Mouse (Mus musculus) left cerebral cortex, adult 2 months (tissue): ENCODE results near the gene Gm17349. TPM values are rescaled to one million over a fixed set of nuclear protein-coding genes. Genes with fewer than 3 reads are reported as not detected.
A peak's percentile ranks its signal among the peaks of the same experiment; 100 is the strongest.

Source experiments
- DNase-seq, 2 experiments: peaks; one replicate each; pipeline ENCODE4 v3.0.0; 2021 to 2022; ENCODE audit warnings: low spot score in 2 of 2, mixed read lengths in 1 of 2; ENCODE audit errors: extremely low spot score in 1 of 2
- H3K27ac ChIP-seq: fragments of 200-600 bp; 2 replicates; pipeline ENCODE4 v1.8.1; 2022
- H3K4me3 ChIP-seq: fragments of 200-600 bp; 2 replicates; pipeline ENCODE4 v1.8.1; 2022
- CTCF ChIP-seq: fragments of 200-600 bp; IDR thresholded peaks from 2 replicates; pipeline ENCODE4 v1.8.1; 2022; ENCODE audit warnings: antibody characterized with exemption, mild to moderate bottlenecking, moderate library complexity
- intact Hi-C: fragments of 180-260 bp; cut with DNase I; formaldehyde crosslinking; loops from one replicate; pipeline ENCODE4 v1.15.1; 2025
- total RNA-seq, 2 experiments: library from RNA; stranded (reverse); gene quantifications; 2 replicates each; pipeline ENCODE4 v1.2.3; 2021

The Gm17349 gene
- total RNA-seq, 2 experiments from 2014 or later: 5.3 to 11.7 TPM

DNA sequence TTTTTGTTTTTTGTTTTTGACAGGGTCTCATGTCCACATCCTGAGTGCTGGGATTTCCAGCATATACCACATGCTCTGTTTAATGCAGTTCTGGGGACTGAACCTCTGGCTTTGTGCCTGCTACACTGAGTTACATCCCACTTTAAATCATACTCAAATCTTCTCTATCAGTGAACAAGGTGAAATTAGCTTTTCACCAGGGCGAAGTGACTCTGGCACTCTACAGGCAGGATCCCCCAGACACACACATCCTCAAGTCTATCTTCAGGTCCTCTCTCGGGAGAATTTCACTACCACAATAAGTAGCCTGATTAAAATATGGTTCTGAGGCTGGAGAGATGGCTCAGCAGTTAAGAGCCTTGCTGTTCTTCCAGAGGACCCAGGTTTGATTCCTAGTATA, 21.3 kb upstream of the Gm17349 start:
- Histone ChIP-seq H3K4me3 (peak overlapping the region; percentile 74), H3K27ac (no peak overlapping the region)
- DNase-seq: no peak
- intact Hi-C loops: no loop called here
- TF ChIP-seq CTCF: no peak

DNA sequence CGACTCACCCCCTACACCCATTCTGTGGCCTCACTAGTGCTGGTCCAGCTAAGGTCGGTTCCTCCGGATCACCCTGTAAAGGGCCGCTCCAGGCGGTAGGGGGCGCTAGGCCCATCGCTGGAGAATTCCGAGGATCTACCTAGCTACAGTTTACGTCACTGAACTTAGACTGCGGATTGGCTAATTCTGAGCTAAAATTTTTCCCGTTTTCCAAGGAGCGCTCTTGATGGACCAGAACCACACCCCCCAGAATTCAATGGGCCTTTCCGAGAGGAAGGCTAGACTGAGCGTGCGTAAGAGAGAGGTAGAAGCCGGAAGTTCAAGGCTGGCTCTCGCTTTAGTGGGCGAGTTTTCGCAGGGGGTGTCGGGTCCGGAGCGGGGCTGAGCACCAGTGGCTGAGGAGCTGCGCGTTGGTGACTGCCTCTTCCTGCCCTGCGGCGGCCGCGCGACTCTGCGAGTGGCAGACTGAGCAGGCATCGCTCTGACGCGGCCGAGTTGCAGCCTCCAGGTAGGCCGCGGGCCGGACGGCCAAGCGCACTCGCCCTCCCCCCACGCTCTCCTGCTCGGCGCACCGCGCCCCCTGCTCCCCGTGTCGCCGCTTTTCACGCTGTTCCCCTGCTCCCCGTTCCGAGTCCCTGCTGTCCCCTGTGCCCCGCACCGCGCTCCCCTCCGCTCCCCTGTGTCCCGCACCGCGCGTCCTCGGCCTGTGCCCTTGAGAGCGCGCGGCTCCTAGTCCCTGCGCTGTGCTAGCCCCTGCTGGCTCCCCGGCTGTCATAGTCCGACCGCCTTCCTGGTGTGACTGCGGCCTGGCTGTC, 20.3 kb upstream of the Gm17349 start, which contains the start of gene Cox14:
Cox14 (plus strand) TSS at position 278 of the 815 bp plus-strand sequence.
- Histone ChIP-seq H3K4me3 (peak within 1 kb of the TSS; percentile 74), H3K27ac (peak within 1 kb of the TSS; percentile 94)
- intact Hi-C loops: loop anchor here (1.0 to 2.0 kb wide), 2 partner anchors 21 to 47 kb away; partner anchors contain the start of genes Cers5 and Gm17349
- peak; percentile 93 to 94 for DNase-seq
- peak; percentile 88 for TF ChIP-seq CTCF

DNA sequence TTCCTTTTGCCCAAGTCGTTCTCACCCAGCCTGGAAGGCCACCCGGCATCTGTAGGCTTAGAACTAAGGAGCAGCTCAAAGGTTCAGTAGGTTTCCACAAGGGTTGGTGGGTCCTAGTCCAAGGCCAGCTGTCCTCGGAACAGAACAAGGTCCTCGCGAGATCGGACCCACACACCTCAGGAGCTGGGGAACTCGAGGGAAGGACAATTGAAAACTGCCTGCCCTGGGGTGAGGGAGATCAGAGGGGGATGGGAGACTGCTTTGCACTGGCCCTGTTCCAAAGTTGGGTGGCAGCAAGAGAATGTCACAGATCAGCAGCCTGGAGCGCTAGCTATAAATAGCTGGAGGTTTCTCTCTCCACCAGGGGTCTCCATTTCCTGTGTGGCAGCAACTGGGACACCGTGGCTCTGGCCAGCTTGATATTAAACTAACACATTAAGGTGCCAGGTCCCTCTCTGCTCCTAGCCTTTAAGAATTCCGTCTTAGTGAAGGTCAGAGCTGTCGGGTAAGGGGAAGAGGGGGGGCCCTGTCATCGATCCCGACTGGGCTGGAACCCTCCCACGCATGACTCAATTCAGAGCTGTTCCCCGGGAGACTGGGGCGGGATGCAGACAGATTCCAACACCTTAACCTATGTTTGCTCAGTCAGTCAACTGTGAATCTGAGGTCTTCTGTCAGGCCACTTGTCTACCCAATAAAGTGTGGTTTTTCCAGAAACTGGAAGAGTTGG, 19.2 kb upstream of the Gm17349 start:
- TF ChIP-seq CTCF: peak; percentile 52
- peak overlapping the region; percentile 37 for H3K4me3 ChIP-seq
- intact Hi-C loops: loop anchor here (1.0 to 2.0 kb wide), 2 partner anchors 20 to 48 kb away; partner anchors contain the start of genes Cers5 and Gm17349
- peak; percentile 68 to 69 for DNase-seq
- H3K27ac ChIP-seq: peak overlapping the region; percentile 94

DNA sequence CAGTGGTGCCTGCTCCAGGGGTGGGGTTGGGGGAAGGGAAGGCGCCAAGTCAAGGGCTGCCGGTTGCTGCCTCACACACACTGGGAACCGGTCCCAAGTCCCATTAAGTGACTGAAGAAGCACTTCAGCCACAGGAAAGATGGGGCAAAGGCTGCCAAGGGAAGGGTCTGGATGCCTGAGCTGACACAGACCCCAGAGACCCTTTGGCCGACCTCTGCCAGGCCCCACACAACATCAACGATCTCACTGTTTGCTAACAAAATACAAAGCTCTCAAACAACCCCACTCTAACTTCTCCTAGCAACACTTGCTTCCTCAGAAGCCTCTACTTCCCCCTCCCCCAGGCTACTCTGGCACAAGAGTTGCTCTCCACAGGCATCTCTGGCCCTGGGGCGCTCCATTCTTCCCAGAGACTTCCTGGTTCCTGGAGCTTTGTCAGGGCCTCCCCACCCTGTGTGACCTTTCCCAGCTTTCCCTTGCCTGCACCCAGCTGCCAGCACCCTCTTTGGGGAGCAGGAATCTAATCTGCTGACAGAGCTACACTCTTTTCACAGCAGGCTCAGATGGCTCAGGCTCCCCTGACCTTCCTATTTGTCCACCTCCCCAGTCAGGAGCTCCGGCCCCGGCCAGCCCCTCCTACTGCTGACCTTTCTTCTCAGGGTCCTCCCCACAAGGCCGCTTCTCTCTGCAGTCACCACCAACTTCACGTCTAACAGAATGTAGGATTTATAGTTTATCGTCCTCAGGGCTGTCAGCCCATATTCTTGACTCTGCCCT, 18.4 kb upstream of the Gm17349 start:
- H3K27ac ChIP-seq: peak overlapping the region; percentile 94
- intact Hi-C loops: loop anchor here (2.0 kb wide), 1 partner anchor 19 kb away; the partner anchor contains the start of gene Gm17349
- no peak for TF ChIP-seq CTCF
- H3K4me3 ChIP-seq: no peak overlapping the region
- peak in 1 of 2 experiments; percentile 47 for DNase-seq

DNA sequence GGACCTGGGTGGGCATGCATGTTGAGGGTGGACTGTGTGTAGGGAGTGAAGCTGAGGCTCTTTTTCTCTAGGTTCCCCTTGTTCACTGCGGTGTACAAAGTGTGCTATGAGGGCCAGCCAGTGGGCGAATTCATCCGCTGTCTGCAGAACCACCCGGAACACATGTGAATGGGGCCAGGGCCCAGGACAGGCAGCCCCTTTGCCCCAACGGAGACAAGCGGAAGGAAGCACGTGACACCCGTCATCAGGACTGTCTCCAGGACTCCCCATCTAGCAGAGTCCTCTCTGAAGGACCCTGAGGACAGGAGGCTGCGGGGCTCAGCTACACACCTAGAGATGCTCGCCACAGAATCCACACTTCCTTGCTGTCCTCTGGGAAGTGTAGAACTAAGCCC, 17.8 kb upstream of the Gm17349 start:
- peak overlapping the region; percentile 94 for H3K27ac ChIP-seq
- intact Hi-C loops: no loop called here

DNA sequence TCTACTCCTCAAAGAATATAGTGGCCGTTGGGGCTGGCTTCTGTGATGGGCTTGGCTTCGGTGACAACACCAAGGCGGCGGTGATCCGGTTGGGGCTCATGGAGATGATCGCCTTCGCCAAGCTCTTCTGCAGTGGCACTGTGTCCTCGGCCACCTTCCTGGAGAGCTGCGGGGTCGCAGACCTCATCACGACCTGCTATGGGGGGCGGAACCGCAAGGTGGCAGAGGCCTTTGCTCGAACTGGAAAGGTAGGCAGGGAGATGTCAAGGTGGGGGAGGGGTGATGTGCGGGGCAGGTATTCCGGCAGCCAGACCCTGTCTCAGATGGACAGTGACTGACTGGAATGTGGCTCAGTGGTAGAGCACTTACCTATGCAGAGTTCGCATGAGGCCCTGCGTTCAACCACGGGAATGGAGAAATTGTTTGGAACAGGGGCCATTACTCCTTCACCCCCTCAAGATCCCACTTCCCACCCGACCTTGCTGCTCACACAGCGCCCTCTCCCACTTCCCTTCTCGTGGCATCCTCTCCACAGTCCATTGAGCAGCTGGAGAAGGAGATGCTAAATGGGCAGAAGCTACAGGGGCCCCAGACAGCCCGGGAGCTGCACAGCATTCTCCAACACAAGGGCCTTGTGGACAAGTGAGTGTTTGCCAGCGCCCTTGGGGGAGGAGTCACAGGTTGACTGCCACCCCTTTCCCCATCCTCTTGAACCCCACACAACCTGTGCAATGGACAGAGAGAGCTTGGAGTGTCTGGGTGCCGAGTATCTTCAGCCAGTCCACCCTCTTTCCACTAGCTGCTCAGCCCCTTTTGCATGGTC, 16.8 kb upstream of the Gm17349 start:
- intact Hi-C loops: no loop called here
- no peak for DNase-seq
- TF ChIP-seq CTCF: no peak
- H3K4me3 ChIP-seq: no peak overlapping the region
- H3K27ac ChIP-seq: no peak overlapping the region

More for the DNA sequence above, 17.8 kb upstream of the Gm17349 start:
- H3K4me3 ChIP-seq: no peak overlapping the region
- no peak for TF ChIP-seq CTCF
- no peak for DNase-seq

DNA sequence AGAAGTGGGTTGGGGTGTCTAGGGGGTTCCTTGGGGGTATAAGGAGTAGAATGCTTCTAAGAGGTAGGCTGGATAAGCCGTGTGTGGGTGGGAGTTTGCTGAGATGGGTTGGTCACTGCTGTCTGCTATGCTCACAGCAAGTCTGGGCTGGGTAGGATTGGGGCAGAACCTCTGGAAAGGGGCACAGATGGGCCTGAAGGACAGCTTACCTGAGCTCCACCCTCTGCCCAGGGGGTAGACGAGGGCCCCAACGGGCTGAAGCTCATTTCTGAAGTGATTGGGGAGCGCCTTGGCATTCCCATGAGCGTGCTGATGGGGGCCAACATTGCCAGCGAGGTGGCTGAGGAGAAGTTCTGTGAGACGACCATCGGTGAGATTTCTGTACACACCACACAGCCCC, 14.6 kb upstream of the Gm17349 start:
- no peak for TF ChIP-seq CTCF
- intact Hi-C loops: no loop called here
- no peak overlapping the region for H3K4me3 ChIP-seq
- no peak for DNase-seq
- H3K27ac ChIP-seq: peak overlapping the region; percentile 28; the same call in 1 of the 2 replicates

DNA sequence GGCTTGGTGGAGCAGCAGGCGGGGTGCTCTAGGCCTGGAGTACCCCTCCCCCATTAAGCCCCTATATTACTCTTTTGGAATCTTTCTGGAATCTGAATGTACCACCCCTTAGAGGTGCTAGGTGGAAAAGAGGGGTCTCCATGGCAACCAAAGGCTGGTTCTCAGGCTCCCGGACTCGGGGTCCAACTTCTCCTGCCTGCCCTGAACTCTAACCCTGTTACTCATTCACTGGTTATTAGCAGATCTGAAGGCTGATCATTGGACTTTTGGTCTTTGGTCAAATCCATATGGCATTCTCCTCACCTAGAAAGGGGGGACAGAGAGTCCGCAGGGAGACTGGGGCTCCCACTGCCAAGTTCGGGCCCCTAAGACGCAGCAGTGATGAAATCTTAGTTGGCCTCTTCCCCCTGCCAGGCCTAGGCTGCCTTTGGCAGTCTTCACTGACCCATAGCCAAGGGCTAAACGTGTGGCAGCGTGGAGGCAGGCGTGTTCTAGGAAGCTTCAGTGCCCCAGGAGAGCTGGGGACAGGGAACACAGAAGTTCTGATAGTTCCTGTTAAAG, 13.3 kb upstream of the Gm17349 start:
- TF ChIP-seq CTCF: no peak

DNA sequence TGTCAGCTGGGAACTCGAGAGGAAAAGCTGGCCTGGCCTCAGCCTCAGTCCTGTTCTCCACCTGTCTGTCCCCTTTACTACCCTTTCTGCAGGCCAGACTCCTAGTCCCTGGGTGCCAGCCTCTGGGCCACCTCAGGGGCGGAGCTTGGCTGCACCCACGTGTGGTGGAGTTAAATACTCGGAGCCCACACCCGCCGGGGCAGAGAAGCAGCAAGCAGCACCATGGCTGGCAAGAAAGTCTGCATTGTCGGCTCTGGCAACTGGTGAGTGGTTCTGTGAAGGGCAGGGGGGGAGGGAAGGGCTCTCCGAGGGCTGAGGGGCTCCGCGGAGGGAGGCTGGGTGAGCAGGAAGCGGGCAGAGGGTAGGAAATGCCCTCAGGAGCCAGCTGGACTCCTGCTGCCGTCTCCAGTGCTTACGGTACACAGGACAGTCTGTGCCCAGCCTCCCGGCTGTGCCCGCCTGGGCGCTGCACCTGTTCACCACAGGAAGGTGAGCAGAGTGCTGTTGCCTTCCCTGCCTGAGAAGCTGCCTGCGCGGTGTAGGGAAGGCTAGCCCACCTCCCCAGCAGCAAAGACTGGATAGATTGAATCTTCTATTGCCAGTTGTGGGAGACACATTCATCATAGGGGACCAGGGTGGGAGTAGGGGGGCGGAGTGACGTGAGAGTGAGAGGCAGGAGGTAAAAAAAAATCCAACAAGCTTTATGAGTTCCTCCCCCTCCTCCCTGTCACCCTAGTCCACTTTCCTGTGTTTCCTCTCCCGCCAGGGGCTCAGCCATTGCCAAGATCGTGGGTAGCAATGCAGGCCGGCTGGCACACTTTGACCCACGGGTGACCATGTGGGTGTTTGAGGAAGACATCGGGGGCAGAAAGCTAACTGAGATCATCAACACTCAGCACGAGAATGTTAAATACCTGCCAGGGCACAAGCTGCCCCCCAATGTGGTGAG, 12.4 kb upstream of the Gm17349 start, which contains the start of gene Gpd1:
Gpd1 (plus strand) TSS at position 130 of the 949 bp plus-strand sequence.
- peak within 1 kb of the TSS; percentile 56 for H3K4me3 ChIP-seq
- peak within 1 kb of the TSS; percentile 92 for H3K27ac ChIP-seq
- no peak for TF ChIP-seq CTCF
- DNase-seq: peak; percentile 68 to 71
- intact Hi-C loops: loop anchor here (2.0 kb wide), 1 partner anchor 15 kb away; the partner anchor contains the start of gene Smarcd1

More for the DNA sequence above, 13.3 kb upstream of the Gm17349 start:
- Histone ChIP-seq H3K4me3 (peak overlapping the region; percentile 56), H3K27ac (peak overlapping the region; percentile 92)
- peak in 1 of 2 experiments; percentile 15 for DNase-seq
- intact Hi-C loops: no loop called here
